Mouse (Mus musculus) naive thymus-derived CD4-positive, alpha-beta T cell, adult 2 months (primary cell): ENCODE measurements around the gene Olfr703.

ENCODE experiments used
- DNase-seq: peaks from one replicate; pipeline ENCODE4 v3.0.0-alpha.2; 2011; ENCODE audit warnings: low read depth

Gene Olfr703

DNA sequence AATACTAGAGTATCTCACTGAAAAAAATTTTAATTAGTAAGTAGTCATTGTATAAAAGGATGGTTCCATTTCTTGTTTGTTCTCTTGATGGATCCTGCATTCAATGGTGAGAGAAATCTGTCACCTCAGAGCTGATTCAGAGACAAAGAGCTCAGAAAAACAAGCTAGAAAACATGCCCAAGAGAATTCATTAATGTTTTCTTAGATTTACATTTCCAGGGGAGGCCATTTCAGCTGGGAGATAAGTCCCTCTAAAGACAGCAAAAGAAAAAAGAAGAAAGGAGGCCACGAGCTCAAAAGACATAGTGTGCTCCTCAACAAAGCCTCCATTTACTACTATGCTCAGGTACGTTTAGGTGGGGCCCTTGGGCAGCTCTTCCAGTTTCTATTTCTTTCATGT lies at the start of gene Olfr703:
Olfr703 (plus strand) TSS at position 301 of the 400 bp plus-strand sequence.
- no peak for DNase-seq

DNA sequence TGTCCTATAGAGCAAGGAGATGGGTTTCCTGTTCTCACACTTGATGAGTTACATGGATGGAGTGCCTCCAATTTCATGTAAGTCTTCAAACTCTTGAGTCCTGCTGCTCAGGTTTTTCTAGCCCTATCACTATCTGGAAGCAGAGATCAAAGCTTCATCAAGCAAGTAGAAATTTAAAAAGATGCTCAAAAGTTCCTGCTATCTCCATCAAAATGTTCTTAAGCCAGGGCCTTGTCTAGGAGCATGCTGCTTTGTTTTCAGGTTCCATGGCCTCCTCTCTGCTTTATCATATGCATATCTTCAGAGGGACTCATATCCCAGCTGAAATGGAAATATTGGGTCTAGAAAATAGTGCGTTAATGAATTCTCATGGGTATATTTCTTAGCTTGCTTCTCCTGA lies 34.4 kb upstream of the Olfr703 start, which contains the start of gene Olfr700:
Olfr700 (minus strand) TSS at position 101 of the 400 bp plus-strand sequence.
- no peak for DNase-seq

DNA sequence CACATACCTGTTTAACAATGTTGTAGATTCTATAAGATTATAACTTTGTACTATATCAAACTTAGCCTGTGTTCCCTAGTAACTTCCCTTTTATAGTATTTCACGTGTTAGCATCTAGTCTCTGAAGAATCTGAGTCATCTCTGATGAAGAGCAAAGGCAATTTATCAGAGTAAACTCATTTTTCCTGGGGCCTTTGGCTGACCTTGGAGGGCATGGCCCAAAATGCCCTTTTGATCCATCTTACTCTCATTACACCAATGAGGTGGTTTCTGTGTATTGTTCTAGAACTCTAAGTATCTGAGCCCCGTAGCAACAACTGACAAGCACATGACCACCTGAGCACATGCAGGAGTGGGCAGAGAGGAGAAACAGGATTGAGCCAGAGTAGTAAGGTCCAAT lies 29.3 kb upstream of the Olfr703 start, which contains the start of gene Olfr701:
Olfr701 (plus strand) TSS at position 301 of the 400 bp plus-strand sequence.
- no peak for DNase-seq

DNA sequence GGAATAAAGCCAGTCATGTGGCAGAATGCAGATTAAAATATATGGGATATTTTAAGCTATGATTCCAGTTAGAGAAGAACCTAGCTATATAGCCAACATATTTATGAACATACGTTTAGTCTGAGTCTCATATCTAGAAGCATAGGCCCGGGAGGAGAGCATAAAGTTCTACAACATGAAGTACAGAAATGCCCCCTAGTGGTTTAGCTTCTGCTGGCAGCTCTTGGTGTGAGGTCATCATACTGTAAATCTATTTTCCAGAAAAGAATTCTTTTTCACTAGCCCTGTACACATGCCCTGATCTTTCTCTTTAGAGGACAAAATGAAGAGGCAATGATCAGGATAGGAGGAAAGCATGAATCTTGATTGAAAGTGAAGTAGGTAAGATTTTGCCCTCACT lies 27.4 kb upstream of the Olfr703 start:
- DNase-seq = peak; percentile 68

DNA sequence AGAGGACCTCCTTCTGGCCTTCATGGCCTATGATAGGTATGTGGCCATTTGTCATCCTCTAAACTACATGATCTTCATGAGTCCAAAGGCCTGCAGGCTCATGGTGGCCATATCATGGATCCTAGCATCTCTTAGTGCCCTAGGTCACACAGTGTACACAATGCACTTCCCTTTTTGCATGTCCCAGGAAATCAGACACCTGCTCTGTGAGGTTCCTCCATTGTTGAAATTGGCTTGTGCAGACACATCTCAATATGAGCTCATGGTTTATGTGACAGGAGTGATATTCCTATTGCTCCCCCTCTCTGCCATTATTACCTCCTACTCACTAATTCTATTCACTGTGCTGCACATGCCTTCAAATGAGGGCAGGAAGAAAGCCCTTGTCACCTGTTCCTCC lies 24.7 kb upstream of the Olfr703 start:
- no peak for DNase-seq

DNA sequence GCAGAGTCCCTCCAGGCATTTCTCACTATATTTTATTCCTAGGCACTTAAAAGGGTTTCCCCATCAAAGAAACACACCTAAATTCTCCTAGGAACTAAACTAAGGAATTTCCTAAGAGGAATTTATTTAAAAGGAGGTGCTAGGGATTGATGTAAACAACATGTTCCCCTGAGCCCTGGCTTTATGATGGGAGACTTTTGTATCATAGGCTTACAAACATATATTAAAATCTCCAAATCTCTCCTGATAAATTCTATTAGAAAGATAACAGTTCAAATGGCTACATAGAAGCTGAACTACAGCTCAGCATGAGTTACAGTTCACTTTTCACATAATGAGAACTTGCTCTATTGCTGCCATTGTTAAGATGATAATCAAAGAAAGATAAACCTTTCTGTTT lies 9.4 kb upstream of the Olfr703 start, which contains the start of gene Olfr702:
Olfr702 (minus strand) TSS at position 101 of the 400 bp plus-strand sequence.
- DNase-seq = no peak

DNA sequence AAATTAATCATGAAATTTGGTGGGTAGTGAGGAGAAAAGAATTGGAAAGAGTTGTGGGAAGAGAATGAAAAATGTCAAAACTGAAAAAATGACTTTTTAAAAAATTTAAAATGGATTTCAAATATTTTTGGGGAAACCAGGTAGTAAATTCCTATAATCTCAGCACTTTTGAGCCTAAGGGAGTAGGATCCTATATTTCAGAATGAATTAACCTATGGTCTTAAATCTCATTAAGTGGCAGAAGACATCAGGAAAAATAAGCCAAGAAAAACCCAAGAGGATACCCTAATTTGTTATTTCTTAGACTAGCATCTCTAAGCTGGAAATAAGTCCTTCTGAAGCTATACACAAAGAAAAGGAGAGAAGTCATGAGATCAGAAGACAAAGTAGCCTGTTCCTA lies 19.7 kb downstream of the Olfr703 start, which contains the start of gene Olfr704:
Olfr704 (plus strand) TSS at position 301 of the 400 bp plus-strand sequence.
- no peak for DNase-seq

DNA sequence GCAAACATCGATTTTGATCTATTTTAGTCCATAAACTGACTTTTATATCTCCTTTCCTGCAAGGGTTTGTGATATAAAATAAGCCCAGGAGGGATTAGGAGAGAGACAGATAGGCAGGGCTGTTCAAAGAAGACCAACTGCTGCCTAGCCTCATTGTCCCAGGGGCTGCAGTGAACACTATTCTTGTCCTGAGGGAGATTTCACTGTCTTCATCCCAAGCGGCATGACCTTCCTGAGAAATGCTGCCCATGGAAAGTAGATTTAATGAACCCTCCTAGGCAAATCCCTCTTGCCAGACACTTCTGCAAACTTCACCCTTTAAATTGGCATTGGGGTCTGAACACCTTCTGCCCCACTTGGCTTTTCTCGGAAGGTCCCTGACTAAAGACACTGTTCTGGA lies 33.6 kb downstream of the Olfr703 start, which contains the start of gene Olfr705:
Olfr705 (minus strand) TSS at position 101 of the 400 bp plus-strand sequence.
- DNase-seq = no peak

DNA sequence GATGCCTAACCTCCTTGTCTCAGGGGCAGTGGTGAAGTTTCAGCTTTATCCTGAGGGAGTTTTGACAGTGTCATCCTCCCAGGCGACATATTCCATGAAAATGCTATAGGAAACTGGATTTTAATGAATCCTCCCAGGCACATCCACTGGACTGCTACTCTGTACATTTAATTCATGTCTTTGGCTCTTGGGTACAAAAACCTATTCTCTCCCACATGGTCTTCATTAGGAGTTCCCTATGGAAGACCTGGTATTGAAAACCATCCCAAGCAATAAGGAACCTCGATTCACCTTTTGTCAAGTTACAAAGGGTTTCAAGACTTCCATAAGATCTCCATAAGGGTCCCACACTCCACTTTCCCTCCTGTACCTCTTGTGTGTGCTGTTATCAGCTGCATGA lies 44.9 kb downstream of the Olfr703 start, which contains the start of gene Olfr706:
Olfr706 (minus strand) TSS at position 101 of the 400 bp plus-strand sequence.
- DNase-seq = no peak
